In the genomic region with DNA sequence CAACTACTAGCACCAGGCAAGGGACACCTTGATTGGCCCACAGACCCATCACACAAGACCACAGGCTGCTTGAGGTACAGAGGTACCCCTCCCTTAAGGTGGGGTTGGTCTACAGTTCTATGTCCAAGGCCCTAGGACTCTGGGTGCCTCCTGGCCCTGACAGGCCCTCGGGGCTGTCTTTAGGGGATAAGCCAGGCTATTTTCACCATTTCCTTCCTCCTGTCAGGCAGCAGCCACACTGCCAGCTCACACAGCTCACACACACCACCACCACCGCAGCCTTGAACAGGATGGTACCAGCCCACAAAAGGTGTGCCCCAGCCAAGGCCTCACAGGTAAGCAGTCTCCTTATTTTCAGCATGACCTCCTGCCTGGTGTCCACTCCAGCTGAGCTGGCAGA, we compare ENCODE assay signal across 13 mouse cellular contexts. TPM values are rescaled to one million over a fixed set of nuclear protein-coding genes. Genes with fewer than 3 reads are reported as not detected.
A peak's percentile ranks its signal among the peaks of the same experiment; 100 is the strongest.
DNase-seq lines count a peak whose midpoint lies in the region; ATAC-seq and TF ChIP-seq lines count a peak whose summit lies in the region.
"Had no signal": no experiment of that assay in that cellular context is flagged by ENCODE, and none has a peak within 500 bp of the region (broad histone marks: within the 10 kb centered on the region; RNA-seq: fewer than 3 reads in every experiment).

A gene (plus strand): TSS at position 231 of the 400 bp plus-strand sequence.

- no peak for ATAC-seq in midbrain, embryonic 14.5 days (ENCODE audit: low FRiP score, low TSS enrichment)
- no peak for ATAC-seq in erythroid progenitor cell, adult 5-6 weeks (replicated peaks; ENCODE audit: low FRiP score, poor library complexity, severe bottlenecking)
- 0 out of 2 replicates have a peak, but pooled peaks have one; percentile 13 for ATAC-seq in neutrophil, adult 5-6 weeks (ENCODE audit: extremely low read depth, insufficient number of reproducible peaks, low FRiP score, poor library complexity, severe bottlenecking)
- ATAC-seq: forebrain, postnatal 0 days; midbrain, embryonic 15.5 days had no signal

- H3K9ac ChIP-seq in midbrain, embryonic 14.5 days (replicated peaks; ENCODE audit: low read length): no peak within 1 kb of the TSS
- H3K9ac ChIP-seq: forebrain, postnatal 0 days; hindbrain, embryonic 13.5 days; midbrain, embryonic 15.5 days; neural tube, embryonic 12.5 days had no signal

- peaks cover 5% of the 10 kb centered on the region; the same call in 1 of the 2 replicates for H3K9me3 ChIP-seq in midbrain, embryonic 10.5 days (replicated peaks)
- no peaks in the 10 kb centered on the region for H3K9me3 ChIP-seq in midbrain, embryonic 14.5 days (ENCODE audit: control insufficient read depth, low read length)
- no peaks in the 10 kb centered on the region for H3K9me3 ChIP-seq in limb, embryonic 10.5 days (replicated peaks)
- H3K9me3 ChIP-seq: hindbrain, embryonic 13.5 days; midbrain, embryonic 15.5 days; neural tube, embryonic 12.5 days had no signal

- WGBS in midbrain, embryonic 10.5 days: 77% methylated on average over 2 of the region's 2 CpGs
- 71% methylated on average over 2 of the region's 2 CpGs for WGBS in midbrain, embryonic 14.5 days
- WGBS in limb, embryonic 10.5 days: 77% methylated on average over 2 of the region's 2 CpGs

- H3K4me1 ChIP-seq in midbrain, embryonic 10.5 days: no peaks in the 10 kb centered on the region
- no peaks in the 10 kb centered on the region for H3K4me1 ChIP-seq in midbrain, embryonic 14.5 days (ENCODE audit: control insufficient read depth, insufficient read depth, low read length)
- no peaks in the 10 kb centered on the region for H3K4me1 ChIP-seq in limb, embryonic 10.5 days
- H3K4me1 ChIP-seq: hindbrain, embryonic 13.5 days; midbrain, embryonic 15.5 days; neural tube, embryonic 12.5 days had no signal

- H3K27ac ChIP-seq in midbrain, embryonic 10.5 days (replicated peaks): peak within 1 kb of the TSS; percentile 52; the same call in 1 of the 2 replicates
- H3K27ac ChIP-seq in midbrain, embryonic 14.5 days (replicated peaks; ENCODE audit: low read depth, low read length): no peak within 1 kb of the TSS
- H3K27ac ChIP-seq in limb, embryonic 10.5 days: peak within 1 kb of the TSS; percentile 3; the same call in 1 of the 2 replicates
- H3K27ac ChIP-seq in gastrocnemius, adult 2 months: no peak within 1 kb of the TSS
- H3K27ac ChIP-seq: hindbrain, embryonic 13.5 days; midbrain, embryonic 15.5 days; neural tube, embryonic 12.5 days had no signal

- no peak within 1 kb of the TSS for H3K4me3 ChIP-seq in midbrain, embryonic 10.5 days
- no peak within 1 kb of the TSS for H3K4me3 ChIP-seq in midbrain, embryonic 14.5 days (replicated peaks; ENCODE audit: low read depth, low read length)
- H3K4me3 ChIP-seq in limb, embryonic 10.5 days: no peak within 1 kb of the TSS
- no peak within 1 kb of the TSS for H3K4me3 ChIP-seq in gastrocnemius, adult 2 months
- H3K4me3 ChIP-seq: hindbrain, embryonic 13.5 days; midbrain, embryonic 15.5 days; neural tube, embryonic 12.5 days had no signal

- no peak for TF ChIP-seq CTCF in gastrocnemius, adult 2 months (IDR thresholded peaks at IDR 0.05)

- DNase-seq in midbrain, embryonic 10.5 days (ENCODE audit: low spot score): no peak
- DNase-seq in midbrain, embryonic 14.5 days: no peak
- DNase-seq in limb, embryonic 10.5 days (ENCODE audit: low spot score): no peak
- no peak for DNase-seq in gastrocnemius, adult 2 months
- no peak for DNase-seq in left cerebral cortex, postnatal 14 days (ENCODE audit: low spot score in 2 of 2)
- DNase-seq: adrenal gland, postnatal 10 days; forebrain, postnatal 0 days; gastrocnemius, postnatal 14 days had no signal

- intact Hi-C loops in gastrocnemius, adult 2 months (cut with DNase I): no loop called here
- intact Hi-C loops in left cerebral cortex, postnatal 14 days (cut with DNase I): no loop called here

- no peaks in the 10 kb centered on the region for H3K27me3 ChIP-seq in midbrain, embryonic 10.5 days (ENCODE audit: low read depth, poor library complexity, severe bottlenecking)
- no peaks in the 10 kb centered on the region for H3K27me3 ChIP-seq in midbrain, embryonic 14.5 days (ENCODE audit: control insufficient read depth, insufficient read depth, low read length)
- no peaks in the 10 kb centered on the region for H3K27me3 ChIP-seq in limb, embryonic 10.5 days (ENCODE audit: low read depth, poor library complexity, severe bottlenecking)
- H3K27me3 ChIP-seq: hindbrain, embryonic 13.5 days; midbrain, embryonic 15.5 days; neural tube, embryonic 12.5 days had no signal

- no peak within 1 kb of the TSS for H3K4me2 ChIP-seq in midbrain, embryonic 14.5 days (ENCODE audit: low read length)
- H3K4me2 ChIP-seq: hindbrain, embryonic 13.5 days; midbrain, embryonic 15.5 days; neural tube, embryonic 12.5 days had no signal

- no peaks in the 10 kb centered on the region for H3K36me3 ChIP-seq in midbrain, embryonic 10.5 days
- H3K36me3 ChIP-seq in midbrain, embryonic 14.5 days (ENCODE audit: control insufficient read depth, insufficient read depth, low read length): no peaks in the 10 kb centered on the region
- H3K36me3 ChIP-seq in limb, embryonic 10.5 days: no peaks in the 10 kb centered on the region
- H3K36me3 ChIP-seq: hindbrain, embryonic 13.5 days; midbrain, embryonic 15.5 days; neural tube, embryonic 12.5 days had no signal

RNA-seq across cellular contexts. Expression of the gene that starts here (rescaled TPM):
- polyA plus RNA-seq in midbrain, embryonic 10.5 days (2016; fragmentation: Nextera tagmentation; extraction: Ambion mirVana): 2.8 and 3.4 TPM in 2 replicates
- 0.59 and 0.66 TPM in 2 replicates for polyA plus RNA-seq in midbrain, embryonic 14.5 days (2014; fragmentation: Nextera tagmentation; extraction: Ambion mirVana)
- 32.4 and 58.3 TPM in 2 replicates for total RNA-seq in erythroid progenitor cell, adult 5-6 weeks (2015; ENCODE audit: low replicate concordance)
- total RNA-seq in erythroid progenitor cell, adult 5-6 weeks (2017; ENCODE audit: low replicate concordance): 11.4 and 18.4 TPM in 2 replicates
- polyA plus RNA-seq in limb, embryonic 10.5 days (2016; fragmentation: Nextera tagmentation; extraction: Ambion mirVana): 1.6 and 2.1 TPM in 2 replicates
- 13.3 and 13.5 TPM in 2 replicates for total RNA-seq in neutrophil, adult 5-6 weeks (2017)
- total RNA-seq in gastrocnemius, adult 2 months (2021): not detected
- total RNA-seq in left cerebral cortex, postnatal 14 days (2021): 1 to 10 TPM; 1.3 TPM
- total RNA-seq: gastrocnemius, postnatal 14 days had no signal

Comparison
In these comparisons a context has a peak if more than half of its experiments do, and no peak if none do; other contexts are left out.
1. H3K27ac ChIP-seq: peak in midbrain, embryonic 10.5 days (single experiment) and limb, embryonic 10.5 days (single experiment); none in midbrain, embryonic 14.5 days (single experiment) and gastrocnemius, adult 2 months (single experiment).